Mouse (Mus musculus): Measurements from ENCODE around the gene Ccdc14.
"Not testable (repeated sequence)": the region's sequence is repeated elsewhere in the genome, so short reads cannot be mapped to it uniquely, and the experiment has no call there.

The Ccdc14 gene

GRCm38 (mm10) chr16:34706487-34706946 is 16.1 kb downstream of the Ccdc14 start:
- CTCF ChIA-PET, result no interaction called here

- CTCF ChIA-PET, result interaction anchor here (0.7 kb wide), 1 partner anchor 14 kb away, joined by 4 read pairs; no protein-coding TSS in a partner anchor
Observed at GRCm38 (mm10) chr16:34711481-34711880, 21.1 kb downstream of the Ccdc14 start.

DNA sequence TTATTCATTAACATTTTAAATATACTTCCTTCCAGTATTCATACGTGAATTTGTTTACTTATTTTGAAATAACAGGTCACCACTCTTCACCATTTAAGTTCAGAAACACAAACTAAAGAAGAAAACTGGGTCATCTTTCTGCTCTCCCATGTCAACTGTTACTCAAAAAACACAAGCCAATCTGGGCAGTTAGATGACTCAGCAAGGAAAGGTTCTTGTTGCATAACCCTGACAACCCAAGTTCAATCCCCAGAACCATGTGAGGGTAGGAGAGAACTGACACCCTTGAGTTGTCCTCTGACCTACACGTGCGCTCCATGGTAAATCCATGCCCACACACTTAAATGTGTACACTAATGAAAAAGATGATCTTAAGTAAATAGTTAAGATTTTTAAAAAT is 34.7 kb downstream of the Ccdc14 start:
- CTCF ChIA-PET, result no interaction called here

DNA sequence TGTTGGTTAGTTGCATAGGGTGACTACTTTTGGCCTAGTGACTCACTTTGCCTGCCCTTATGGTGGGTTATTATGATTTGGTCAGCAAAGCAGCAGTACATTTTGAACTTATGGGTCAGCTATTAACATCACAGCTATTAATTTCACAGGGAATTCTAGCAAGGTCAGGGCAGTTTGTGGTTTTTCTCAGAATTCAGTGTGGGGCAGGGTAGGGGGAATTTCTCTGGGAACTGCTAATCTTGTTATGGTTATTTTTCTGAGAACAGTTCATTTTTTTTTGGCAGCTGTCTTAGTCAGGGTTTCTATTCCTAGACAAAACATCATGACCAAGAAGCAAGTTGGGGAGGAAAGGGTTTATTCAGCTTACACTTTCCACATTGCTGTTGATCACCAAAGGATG is 38.2 kb downstream of the Ccdc14 start:
- CTCF ChIA-PET, result not testable (repeated sequence)

GRCm38 (mm10) chr16:34729371-34729770 is 39.0 kb downstream of the Ccdc14 start:
- CTCF ChIA-PET, result no interaction called here

DNA sequence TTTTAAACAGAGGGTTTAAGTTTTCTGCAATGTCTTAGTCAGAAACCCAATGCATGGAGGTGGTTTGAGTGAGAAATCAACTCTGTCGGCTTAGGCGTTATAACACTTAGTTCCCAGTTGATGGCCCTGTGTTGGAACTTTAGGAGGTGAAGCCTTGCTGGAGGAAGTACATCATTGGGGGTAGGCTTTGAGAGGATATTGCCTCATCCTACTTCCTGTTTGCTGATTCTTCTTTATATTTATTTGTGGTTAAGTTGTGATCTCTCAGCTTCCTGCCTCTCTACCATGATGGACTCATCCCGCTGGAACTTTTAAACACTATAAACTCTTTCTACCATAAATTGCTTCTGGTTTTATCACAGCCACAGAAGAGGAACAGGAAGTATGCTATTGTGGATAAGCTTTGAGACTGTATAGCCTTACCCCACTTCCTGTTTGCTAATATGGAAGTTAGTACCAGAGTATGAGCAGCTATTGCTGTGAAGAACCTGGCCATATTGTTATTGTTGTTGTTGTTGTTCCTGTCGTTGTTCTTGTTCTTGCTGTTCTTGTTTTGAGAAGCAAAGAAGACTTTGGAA is 48.3 kb downstream of the Ccdc14 start:
- CTCF ChIA-PET, result no interaction called here

DNA sequence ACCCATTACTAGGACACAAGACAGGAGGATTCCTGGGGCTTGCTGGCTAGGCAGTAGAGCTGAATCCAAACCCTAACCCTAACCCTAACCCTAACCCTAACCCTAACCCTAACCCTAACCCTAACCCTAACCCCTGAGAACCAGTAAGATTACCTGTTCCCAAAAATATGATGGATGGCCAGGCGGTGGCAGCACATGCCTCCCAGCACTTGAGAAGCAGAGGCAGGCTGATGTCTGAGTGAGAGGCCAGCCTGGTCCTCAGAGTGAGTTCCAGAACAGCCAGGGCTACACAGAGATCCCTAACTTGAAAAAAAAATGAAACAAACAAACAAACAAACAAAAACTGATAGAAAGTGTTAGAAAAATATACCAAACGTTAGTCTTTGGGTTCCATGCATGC is 52.5 kb downstream of the Ccdc14 start:
- CTCF ChIA-PET, result no interaction called here

DNA sequence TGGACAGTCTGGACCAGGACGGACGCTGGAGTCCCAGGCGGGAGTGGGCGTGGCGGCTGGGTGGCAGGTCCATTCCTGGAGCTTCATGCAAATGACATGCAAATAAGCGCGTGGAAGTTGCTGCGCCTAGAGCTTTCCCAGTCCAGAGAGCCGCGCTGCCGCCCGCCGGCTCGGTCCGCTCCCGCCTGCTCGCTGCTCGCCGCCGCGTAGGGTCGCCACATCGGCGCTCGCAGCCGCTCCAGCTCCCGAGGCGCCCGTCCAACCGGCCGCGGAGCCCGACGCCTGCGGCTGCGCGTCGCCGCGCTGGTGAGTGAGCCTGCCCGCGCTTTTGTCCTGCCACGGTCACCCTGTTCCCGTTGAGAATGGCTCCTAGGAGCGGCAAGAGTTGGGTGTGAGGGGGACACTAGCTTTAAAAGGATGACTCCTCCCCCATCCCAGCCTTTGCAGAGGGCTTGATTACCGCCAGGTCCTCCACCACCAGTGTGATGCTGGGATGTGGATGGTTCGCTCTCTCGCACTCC is 54.7 kb downstream of the Ccdc14 start, which contains the start of gene Mylk:
TSS of gene Mylk (plus strand) at position 146 of the 521 bp plus-strand sequence.
- CTCF ChIA-PET, result no interaction called here

DNA sequence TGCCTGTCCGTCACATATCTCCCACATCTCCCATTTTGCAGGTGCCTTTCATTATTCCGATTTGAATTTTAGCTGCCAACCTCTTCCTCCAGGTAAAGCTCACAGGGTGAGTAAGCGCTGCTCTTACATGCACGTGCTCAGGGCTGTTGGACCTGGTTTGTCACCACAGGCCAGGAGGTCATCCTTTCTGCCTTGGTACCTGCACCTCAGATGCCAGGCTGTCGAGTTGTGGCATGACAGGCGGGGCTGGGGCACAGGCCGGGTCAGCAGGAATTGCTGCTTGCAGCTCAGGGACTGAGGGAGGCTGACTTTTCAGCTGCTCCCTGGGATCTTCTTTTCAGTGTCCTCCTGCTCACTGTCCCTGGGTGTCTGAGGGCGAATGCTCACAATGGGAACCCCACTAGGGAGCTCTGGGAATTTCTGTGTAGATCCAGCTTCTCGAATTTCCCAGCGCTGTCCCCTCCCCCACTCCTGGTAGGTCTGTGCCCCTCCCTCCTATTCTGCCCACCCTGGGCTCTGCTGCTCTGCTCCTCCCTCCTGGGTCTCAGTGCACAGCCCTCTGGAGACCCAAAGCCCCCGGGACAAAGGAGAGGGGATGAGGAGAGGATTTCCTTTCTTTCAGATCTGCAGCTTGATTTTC is 57.8 kb downstream of the Ccdc14 start:
- CTCF ChIA-PET, result no interaction called here

- CTCF ChIA-PET, result no interaction called here
Observed at GRCm38 (mm10) chr16:34749536-34749935, 59.1 kb downstream of the Ccdc14 start.

DNA sequence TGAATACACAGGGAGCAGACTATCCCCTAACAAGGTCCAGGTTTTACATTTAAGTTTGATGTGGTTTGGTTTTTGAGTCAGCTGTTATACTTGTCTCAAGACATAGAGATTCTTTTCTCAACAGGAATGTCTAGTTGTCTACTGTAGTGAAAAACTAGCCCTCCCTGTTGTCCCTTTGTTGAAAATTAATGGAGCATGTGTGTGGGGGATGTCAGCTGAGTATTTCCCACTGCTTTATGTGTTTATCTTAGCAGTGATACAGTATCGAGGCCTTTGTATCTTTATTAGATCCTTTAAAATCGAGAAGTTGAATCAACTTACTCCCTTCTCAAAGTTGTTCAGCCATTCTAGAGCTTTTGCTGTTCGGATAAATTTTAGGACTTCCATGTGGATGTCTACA is 61.6 kb downstream of the Ccdc14 start:
- CTCF ChIA-PET, result no interaction called here

GRCm38 (mm10) chr16:34752977-34753376 is 62.6 kb downstream of the Ccdc14 start:
- CTCF ChIA-PET, result no interaction called here

DNA sequence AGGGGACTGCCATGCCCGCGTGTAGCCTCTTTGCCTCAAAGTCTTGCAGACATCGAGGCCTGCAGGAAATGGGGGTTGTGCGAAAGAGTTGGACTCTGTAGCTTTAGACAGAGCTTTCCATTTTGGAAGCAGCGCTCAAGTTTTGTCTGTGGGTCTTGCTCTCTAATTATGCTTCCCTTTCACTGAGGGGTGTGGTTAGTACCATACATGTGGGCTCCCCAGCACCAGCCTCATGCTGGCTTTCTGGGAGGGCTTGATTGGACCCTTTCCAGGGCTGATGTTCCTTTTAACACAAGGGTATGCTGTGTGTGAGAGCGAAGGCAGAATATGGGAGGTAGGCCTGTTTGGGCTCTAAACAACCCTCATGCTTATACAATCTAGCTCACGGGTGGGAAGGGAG is 66.6 kb downstream of the Ccdc14 start:
- CTCF ChIA-PET, result no interaction called here

GRCm38 (mm10) chr16:34758205-34758604 is 67.8 kb downstream of the Ccdc14 start:
- CTCF ChIA-PET, result no interaction called here

- CTCF ChIA-PET, result no interaction called here
Observed at GRCm38 (mm10) chr16:34763959-34764591, 73.7 kb downstream of the Ccdc14 start.

GRCm38 (mm10) chr16:34765666-34766065 is 75.2 kb downstream of the Ccdc14 start:
- CTCF ChIA-PET, result interaction anchor here (0.7 kb wide), 1 partner anchor 138 kb away, joined by 3 read pairs; no protein-coding TSS in a partner anchor

DNA sequence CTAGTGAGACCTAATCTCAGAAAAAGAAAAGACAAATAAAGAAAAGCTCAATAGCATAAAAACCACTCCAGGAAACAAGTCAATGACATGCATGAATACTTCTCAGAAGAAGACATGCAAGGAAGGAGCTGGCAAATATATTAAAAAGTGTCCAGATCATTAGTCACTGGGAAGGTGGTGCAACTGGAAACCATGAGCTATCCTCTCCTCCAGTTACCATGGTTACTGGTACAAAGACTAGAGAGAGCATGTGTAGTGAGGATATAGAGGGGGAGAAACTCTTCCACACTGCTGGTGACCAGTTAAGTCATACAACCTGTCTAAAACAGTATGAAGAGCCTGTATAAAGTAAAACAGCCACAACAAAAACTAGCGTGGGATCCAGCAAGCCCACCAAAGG is 75.8 kb downstream of the Ccdc14 start:
- CTCF ChIA-PET, result interaction anchor here (0.7 kb wide), 1 partner anchor 139 kb away, joined by 3 read pairs; no protein-coding TSS in a partner anchor

GRCm38 (mm10) chr16:34767443-34767842 is 77.0 kb downstream of the Ccdc14 start:
- CTCF ChIA-PET, result no interaction called here

GRCm38 (mm10) chr16:34768436-34768835 is 78.0 kb downstream of the Ccdc14 start:
- CTCF ChIA-PET, result no interaction called here

DNA sequence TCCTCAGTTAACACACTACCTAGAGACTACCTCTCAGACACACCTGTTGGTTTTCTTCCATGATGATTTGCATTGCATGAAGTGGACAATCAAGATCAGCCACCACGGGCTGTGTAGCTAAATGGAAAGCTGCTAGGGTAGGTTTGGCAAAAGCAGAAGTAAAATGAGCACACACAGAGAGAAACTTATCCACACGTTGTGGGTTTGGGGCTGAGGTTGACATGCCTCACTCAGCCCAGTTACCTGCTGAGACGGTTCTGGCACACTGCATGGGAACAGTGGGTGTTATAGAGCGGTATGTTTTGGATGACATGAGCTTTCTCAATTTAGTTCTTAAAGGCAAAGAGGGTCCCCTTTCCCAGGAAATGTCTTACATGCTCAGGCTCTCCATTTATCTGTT is 79.7 kb downstream of the Ccdc14 start:
- CTCF ChIA-PET, result no interaction called here

DNA sequence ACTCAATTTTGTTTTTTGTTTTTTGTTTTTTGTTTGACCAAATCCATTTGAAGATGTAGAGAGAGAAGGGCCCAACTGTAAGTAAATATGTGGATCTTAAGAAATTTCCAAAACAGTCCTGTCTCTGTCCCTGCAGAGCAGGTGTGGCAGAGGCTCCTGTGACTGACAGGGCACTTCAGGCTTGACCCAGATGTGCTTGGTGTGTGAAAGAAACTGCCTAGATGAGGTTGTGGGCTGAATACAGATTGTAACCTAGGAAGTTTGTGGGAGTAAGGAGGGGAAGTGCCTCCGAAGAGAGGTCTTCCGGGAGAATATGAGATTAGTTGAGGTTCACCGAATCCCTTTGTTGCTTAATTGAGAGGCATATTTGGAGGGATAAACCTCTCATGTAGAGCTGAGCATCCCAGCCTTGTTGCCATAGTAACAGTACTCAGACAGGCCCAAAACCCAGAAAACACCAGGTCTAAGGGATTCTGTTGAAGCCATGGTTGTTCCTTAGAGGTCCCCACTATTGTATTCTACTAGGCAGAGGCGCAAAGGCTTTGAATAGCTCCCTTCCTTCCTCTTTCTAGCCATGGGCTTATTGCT is 82.1 kb downstream of the Ccdc14 start:
- CTCF ChIA-PET, result no interaction called here
